Mouse (Mus musculus) erythroblast, embryonic 14.5 days (primary cell): Measurements from ENCODE around the gene Gm21834. TPM values are rescaled to one million over a fixed set of nuclear protein-coding genes. Genes with fewer than 3 reads are reported as not detected.

ENCODE experiments used
- H3K27me3 ChIP-seq: 2 replicates; pipeline ENCODE4 v1.6.1; 2012; ENCODE audit warnings: inconsistent platforms; ENCODE audit not compliant: control insufficient read depth
- H3K36me3 ChIP-seq: 2 replicates; pipeline ENCODE4 v1.6.1; 2012; ENCODE audit warnings: mild to moderate bottlenecking, inconsistent platforms; ENCODE audit not compliant: control insufficient read depth
- H3K4me1 ChIP-seq: 2 replicates; pipeline ENCODE4 v1.6.1; 2012; ENCODE audit warnings: inconsistent platforms; ENCODE audit not compliant: control insufficient read depth
- H3K4me3 ChIP-seq: replicated peaks from 2 replicates; pipeline ENCODE3; 2012; ENCODE audit warnings: moderate library complexity, mild to moderate bottlenecking, inconsistent platforms
- H3K9me3 ChIP-seq: 2 replicates; pipeline ENCODE4 v1.6.1; 2012; ENCODE audit warnings: low read length, inconsistent platforms, mixed read lengths; ENCODE audit not compliant: control insufficient read depth
- GATA1 ChIP-seq: IDR thresholded peaks from 2 replicates; pipeline ENCODE4 v1.6.1; 2012; ENCODE audit warnings: low read length, inconsistent platforms, mixed read lengths
- TAL1 ChIP-seq: IDR thresholded peaks from 3 replicates; pipeline ENCODE4 v1.6.1; 2012; ENCODE audit warnings: low read length, inconsistent platforms, mixed read lengths
- polyA plus RNA-seq: library from polyadenylated mRNA; stranded (reverse); fragments of >175 nt; gene quantifications from 2 replicates; pipeline ENCODE4 v1.2.3, GENCODE M21; 2012

The Gm21834 gene
- not detected in 2 replicates for polyA plus RNA-seq

DNA sequence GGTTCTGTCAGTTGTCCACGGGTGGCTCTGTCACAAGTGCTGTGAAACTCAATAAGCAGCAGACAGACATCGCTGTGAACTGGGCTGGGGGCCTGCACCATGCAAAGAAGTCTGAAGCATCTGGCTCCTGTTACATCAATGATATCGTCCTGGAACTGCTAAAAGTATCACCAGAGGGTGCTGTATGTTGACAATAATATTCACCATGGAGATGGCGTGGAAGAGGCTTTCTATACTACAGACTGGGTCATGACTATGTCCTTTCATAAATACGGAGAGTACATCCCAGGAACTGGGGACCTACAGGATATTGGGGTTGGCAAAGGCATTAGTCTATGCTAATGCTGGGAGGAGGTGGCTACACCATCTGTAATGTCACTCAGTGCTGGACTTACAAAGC, at the start of gene Gm21834:
Gene Gm21834 (minus strand): TSS at position 101 of the 400 bp plus-strand sequence.
- no peaks in the 10 kb centered on the region for H3K4me1 ChIP-seq
- H3K9me3 ChIP-seq: peaks cover 8% of the 10 kb centered on the region
- no peaks in the 10 kb centered on the region for H3K36me3 ChIP-seq
- TF ChIP-seq GATA1 (no peak), TAL1 (no peak)
- H3K27me3 ChIP-seq: no peaks in the 10 kb centered on the region
- no peak within 1 kb of the TSS for H3K4me3 ChIP-seq

DNA sequence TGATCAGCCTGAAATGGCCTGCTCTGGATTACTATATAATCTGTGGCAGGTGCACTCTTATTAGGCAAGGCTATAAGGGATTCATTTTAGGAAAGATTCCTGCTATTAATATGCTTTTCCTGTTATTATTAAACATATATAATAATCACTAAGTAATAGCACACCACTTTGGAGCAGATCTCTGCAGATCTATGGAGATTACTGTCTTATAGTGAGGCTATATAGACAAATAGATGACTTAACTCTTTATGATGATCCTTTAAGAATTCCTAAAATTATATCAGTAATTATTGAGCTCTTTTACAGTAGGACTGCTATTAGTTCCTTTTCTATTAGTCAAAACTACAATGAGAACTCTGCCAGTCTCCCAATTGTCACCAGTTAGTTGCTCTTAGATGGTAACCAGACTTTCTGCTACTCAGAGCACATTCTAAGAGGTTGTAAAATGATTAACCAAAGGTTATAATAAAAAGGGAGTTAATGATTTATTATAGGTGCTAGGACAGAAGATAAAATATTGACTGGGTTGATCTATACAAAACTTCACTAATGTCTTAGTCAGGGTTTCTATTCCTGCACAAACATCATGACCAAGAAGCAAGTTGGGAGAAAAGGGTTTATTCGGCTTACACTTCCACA, 46.3 kb upstream of the Gm21834 start:
- TF ChIP-seq TAL1: no peak
- no peak for TF ChIP-seq GATA1
- no peaks in the 10 kb centered on the region for H3K36me3 ChIP-seq
- no peaks in the 10 kb centered on the region for H3K9me3 ChIP-seq
- H3K27me3 ChIP-seq: no peaks in the 10 kb centered on the region
- no peaks in the 10 kb centered on the region for H3K4me1 ChIP-seq
- H3K4me3 ChIP-seq: no peak overlapping the region

- Histone ChIP-seq H3K4me3 (no peak overlapping the region), H3K27me3 (no peaks in the 10 kb centered on the region), H3K36me3 (no peaks in the 10 kb centered on the region), H3K4me1 (no peaks in the 10 kb centered on the region), H3K9me3 (no peaks in the 10 kb centered on the region)
- no peak for TF ChIP-seq GATA1
- no peak for TF ChIP-seq TAL1
Measured at GRCm38 (mm10) chr17:57770904-57771303, 28.9 kb upstream of the Gm21834 start.

- Histone ChIP-seq H3K27me3 (no peaks in the 10 kb centered on the region), H3K4me1 (no peaks in the 10 kb centered on the region)
- TF ChIP-seq GATA1 (no peak), TAL1 (no peak)
Measured at GRCm38 (mm10) chr17:57768622-57769610, 26.9 kb upstream of the Gm21834 start, which contains the start of gene Cntnap5c. Gene Cntnap5c (plus strand): TSS chr17:57769570.

GRCm38 (mm10) chr17:57767306-57767705, 25.3 kb upstream of the Gm21834 start:
- no peaks in the 10 kb centered on the region for H3K4me1 ChIP-seq
- no peak for TF ChIP-seq GATA1
- TF ChIP-seq TAL1: no peak
- H3K27me3 ChIP-seq: no peaks in the 10 kb centered on the region
- H3K36me3 ChIP-seq: no peaks in the 10 kb centered on the region
- H3K4me3 ChIP-seq: no peak overlapping the region
- H3K9me3 ChIP-seq: no peaks in the 10 kb centered on the region

More at GRCm38 (mm10) chr17:57768622-57769610, 26.9 kb upstream of the Gm21834 start, which contains the start of gene Cntnap5c:
- Histone ChIP-seq H3K9me3 (no peaks in the 10 kb centered on the region), H3K36me3 (no peaks in the 10 kb centered on the region), H3K4me3 (no peak within 1 kb of the TSS)

DNA sequence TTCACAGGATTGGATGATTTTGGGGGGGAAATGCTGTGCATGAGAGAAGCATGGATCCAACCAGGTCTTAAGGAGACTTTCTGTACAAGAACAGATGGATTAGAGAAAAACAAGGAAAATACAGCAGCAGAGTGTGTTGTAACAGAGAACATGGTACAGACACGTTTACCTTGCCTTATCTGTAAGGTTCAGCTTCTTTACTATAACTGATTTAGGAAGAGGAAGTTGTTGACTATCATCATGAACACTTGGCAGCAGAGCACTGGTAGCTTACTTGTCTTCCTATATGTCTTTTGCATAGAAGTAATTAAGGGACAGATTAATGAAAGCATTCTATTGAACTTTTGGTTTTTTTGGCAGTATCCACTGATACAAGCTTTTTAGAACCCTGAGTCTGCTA, 16.0 kb upstream of the Gm21834 start:
- no peaks in the 10 kb centered on the region for H3K4me1 ChIP-seq
- TF ChIP-seq TAL1 (no peak), GATA1 (no peak)
- H3K4me3 ChIP-seq: no peak overlapping the region
- no peaks in the 10 kb centered on the region for H3K36me3 ChIP-seq
- no peaks in the 10 kb centered on the region for H3K27me3 ChIP-seq
- no peaks in the 10 kb centered on the region; the same call in 1 of the 2 replicates for H3K9me3 ChIP-seq

GRCm38 (mm10) chr17:57694791-57695190, 47.2 kb downstream of the Gm21834 start:
- no peaks in the 10 kb centered on the region for H3K4me1 ChIP-seq
- TF ChIP-seq GATA1 (no peak), TAL1 (no peak)
- no peak overlapping the region for H3K4me3 ChIP-seq
- no peaks in the 10 kb centered on the region for H3K36me3 ChIP-seq
- H3K27me3 ChIP-seq: no peaks in the 10 kb centered on the region
- H3K9me3 ChIP-seq: peaks cover 16% of the 10 kb centered on the region

Other genes with a start within 250 kb of the Gm21834 start
- 0.01 TPM in 1 of 2 replicates, not detected in the other for gene Vmn2r120, start 196.7 kb downstream of the Gm21834 start, polyA plus RNA-seq
- not detected in 2 replicates for gene Cntnap5c, start 27.4 kb upstream of the Gm21834 start, polyA plus RNA-seq